Mouse (Mus musculus): ENCODE data around the gene Hs1bp3. TPM values are rescaled to one million over a fixed set of nuclear protein-coding genes. Genes with fewer than 3 reads are reported as not detected.

Hs1bp3 gene
- polyA plus RNA-seq, 1 experiment from 2014 or later = 8.9 TPM

DNA sequence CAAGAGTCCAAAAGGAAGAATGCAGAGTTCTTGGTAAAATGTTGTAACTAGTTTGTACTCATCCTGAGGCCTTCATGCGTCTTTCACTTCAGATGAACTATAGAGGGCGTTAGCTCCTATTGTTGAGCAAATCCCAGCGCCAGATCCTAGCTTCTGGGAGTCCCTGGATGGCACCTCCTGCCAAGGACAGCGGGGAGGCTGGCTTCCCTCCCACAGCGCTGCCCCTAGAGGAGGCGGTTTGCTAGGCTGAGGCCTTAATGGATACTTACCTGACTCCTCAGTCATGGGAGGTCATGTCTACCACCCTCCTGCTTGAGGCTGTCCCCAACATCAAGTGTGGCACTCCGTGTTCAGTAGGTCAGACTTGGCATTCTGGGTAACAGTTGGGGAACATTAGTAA, 16.0 kb downstream of the Hs1bp3 start:
- WGBS = 89% methylated on average over 7 of the region's 7 CpGs
- Histone ChIP-seq H3K9ac (ENCODE audit: low read depth, low read length) (no peak overlapping the region), H3K27ac (ENCODE audit: low read length) (no peak overlapping the region), H3K36me3 (ENCODE audit: control insufficient read depth, insufficient read depth, low read length) (no peaks in the 10 kb centered on the region; the same call in 1 of the 2 replicates), H3K9me3 (replicated peaks; ENCODE audit: control insufficient read depth, low read length, poor library complexity, severe bottlenecking) (no peaks in the 10 kb centered on the region), H3K4me1 (ENCODE audit: control insufficient read depth, insufficient read depth, low read length) (peaks cover 11% of the 10 kb centered on the region; the same call in 1 of the 2 replicates), H3K27me3 (ENCODE audit: control insufficient read depth, insufficient read depth, low read depth, low read length) (no peaks in the 10 kb centered on the region), H3K4me3 (ENCODE audit: low read depth, low read length) (no peak overlapping the region), H3K4me2 (ENCODE audit: low read length) (no peak overlapping the region)
- ATAC-seq = no peak

- no peak overlapping the region; the same call in 1 of the 2 replicates for H3K27ac ChIP-seq (ENCODE audit: low read length)
- ATAC-seq = peak; percentile 12; the same call in 1 of the 2 replicates
- H3K9ac ChIP-seq (ENCODE audit: low read depth, low read length) = peak overlapping the region; percentile 54; the same call in 1 of the 2 replicates
- H3K4me2 ChIP-seq (ENCODE audit: low read length) = no peak overlapping the region
- WGBS = 58% methylated on average over 14 of the region's 14 CpGs
- H3K27me3 ChIP-seq (ENCODE audit: control insufficient read depth, insufficient read depth, low read depth, low read length) = no peaks in the 10 kb centered on the region
- H3K36me3 ChIP-seq (ENCODE audit: control insufficient read depth, insufficient read depth, low read length) = peaks cover 10% of the 10 kb centered on the region; the same call in 1 of the 2 replicates
- peaks cover 10% of the 10 kb centered on the region; the same call in 1 of the 2 replicates for H3K4me1 ChIP-seq (ENCODE audit: control insufficient read depth, insufficient read depth, low read length)
- H3K4me3 ChIP-seq (ENCODE audit: low read depth, low read length) = no peak overlapping the region
- H3K9me3 ChIP-seq (replicated peaks; ENCODE audit: control insufficient read depth, low read length, poor library complexity, severe bottlenecking) = no peaks in the 10 kb centered on the region
Measured at GRCm38 (mm10) chr12:8331489-8332173, 18.4 kb downstream of the Hs1bp3 start.

DNA sequence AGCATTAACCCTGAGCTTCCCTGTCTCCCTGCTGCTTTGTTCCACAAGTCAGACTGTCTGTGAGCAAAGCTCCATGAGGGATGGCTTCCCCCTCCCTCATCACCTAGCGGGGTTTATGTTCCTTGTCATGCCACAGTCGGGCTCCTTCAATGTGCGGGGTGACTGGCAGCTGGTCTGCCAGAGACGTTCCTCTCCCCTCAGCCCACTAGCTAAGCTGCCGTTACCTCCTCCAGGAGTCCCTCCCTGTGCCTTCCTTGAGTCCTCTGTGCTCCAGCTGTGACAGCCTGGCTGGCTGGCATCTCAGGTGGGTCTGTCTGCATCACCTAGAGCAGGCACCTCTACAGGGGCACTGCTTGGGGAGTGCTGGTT, 18.9 kb downstream of the Hs1bp3 start:
- Histone ChIP-seq H3K9ac (ENCODE audit: low read depth, low read length) (peak overlapping the region; percentile 54; the same call in 1 of the 2 replicates), H3K27ac (ENCODE audit: low read length) (no peak overlapping the region), H3K4me2 (ENCODE audit: low read length) (0 out of 2 replicates have a peak overlapping the region, but pooled peaks have one; percentile 20), H3K4me3 (ENCODE audit: low read depth, low read length) (no peak overlapping the region), H3K27me3 (ENCODE audit: control insufficient read depth, insufficient read depth, low read depth, low read length) (no peaks in the 10 kb centered on the region), H3K36me3 (ENCODE audit: control insufficient read depth, insufficient read depth, low read length) (peaks cover 10% of the 10 kb centered on the region; the same call in 1 of the 2 replicates), H3K9me3 (replicated peaks; ENCODE audit: control insufficient read depth, low read length, poor library complexity, severe bottlenecking) (no peaks in the 10 kb centered on the region), H3K4me1 (ENCODE audit: control insufficient read depth, insufficient read depth, low read length) (peaks cover 6% of the 10 kb centered on the region; the same call in 1 of the 2 replicates)
- 47% methylated on average over 5 of the region's 5 CpGs for WGBS
- no peak for ATAC-seq

DNA sequence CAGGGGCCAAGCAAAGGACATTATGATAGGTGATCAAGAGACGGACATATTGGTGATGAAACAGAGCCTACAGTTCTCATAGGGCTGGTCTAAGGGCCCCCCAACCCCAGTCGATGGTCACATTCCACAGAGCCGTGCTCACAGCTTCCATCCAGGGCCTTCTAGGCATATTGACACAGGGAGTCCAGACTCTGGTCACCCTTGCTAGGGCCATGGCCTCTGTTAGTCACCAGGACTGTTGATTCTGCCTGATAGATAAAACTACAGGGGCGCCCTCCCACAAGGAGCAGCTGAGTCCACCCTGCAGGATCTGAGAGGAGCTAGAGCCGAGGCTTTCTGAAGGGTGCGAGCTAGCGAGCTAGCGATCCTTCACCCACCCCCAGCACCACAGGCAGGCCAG, 20.4 kb downstream of the Hs1bp3 start:
- WGBS = 94% methylated on average over 8 of the region's 8 CpGs
- no peak for ATAC-seq
- Histone ChIP-seq H3K27me3 (ENCODE audit: control insufficient read depth, insufficient read depth, low read depth, low read length) (no peaks in the 10 kb centered on the region), H3K4me2 (ENCODE audit: low read length) (no peak overlapping the region), H3K4me3 (ENCODE audit: low read depth, low read length) (no peak overlapping the region), H3K36me3 (ENCODE audit: control insufficient read depth, insufficient read depth, low read length) (peaks cover 10% of the 10 kb centered on the region; the same call in 1 of the 2 replicates), H3K9me3 (replicated peaks; ENCODE audit: control insufficient read depth, low read length, poor library complexity, severe bottlenecking) (no peaks in the 10 kb centered on the region), H3K4me1 (ENCODE audit: control insufficient read depth, insufficient read depth, low read length) (no peaks in the 10 kb centered on the region), H3K27ac (ENCODE audit: low read length) (no peak overlapping the region), H3K9ac (ENCODE audit: low read depth, low read length) (no peak overlapping the region)

GRCm38 (mm10) chr12:8334261-8334660, 21.0 kb downstream of the Hs1bp3 start:
- Histone ChIP-seq H3K36me3 (ENCODE audit: control insufficient read depth, insufficient read depth, low read length) (peaks cover 10% of the 10 kb centered on the region; the same call in 1 of the 2 replicates), H3K4me2 (ENCODE audit: low read length) (no peak overlapping the region), H3K27ac (ENCODE audit: low read length) (no peak overlapping the region), H3K27me3 (ENCODE audit: control insufficient read depth, insufficient read depth, low read depth, low read length) (no peaks in the 10 kb centered on the region), H3K9ac (ENCODE audit: low read depth, low read length) (no peak overlapping the region), H3K4me3 (ENCODE audit: low read depth, low read length) (no peak overlapping the region), H3K4me1 (ENCODE audit: control insufficient read depth, insufficient read depth, low read length) (no peaks in the 10 kb centered on the region), H3K9me3 (replicated peaks; ENCODE audit: control insufficient read depth, low read length, poor library complexity, severe bottlenecking) (no peaks in the 10 kb centered on the region)
- no peak for ATAC-seq
- WGBS = 86% methylated on average over 4 of the region's 4 CpGs

DNA sequence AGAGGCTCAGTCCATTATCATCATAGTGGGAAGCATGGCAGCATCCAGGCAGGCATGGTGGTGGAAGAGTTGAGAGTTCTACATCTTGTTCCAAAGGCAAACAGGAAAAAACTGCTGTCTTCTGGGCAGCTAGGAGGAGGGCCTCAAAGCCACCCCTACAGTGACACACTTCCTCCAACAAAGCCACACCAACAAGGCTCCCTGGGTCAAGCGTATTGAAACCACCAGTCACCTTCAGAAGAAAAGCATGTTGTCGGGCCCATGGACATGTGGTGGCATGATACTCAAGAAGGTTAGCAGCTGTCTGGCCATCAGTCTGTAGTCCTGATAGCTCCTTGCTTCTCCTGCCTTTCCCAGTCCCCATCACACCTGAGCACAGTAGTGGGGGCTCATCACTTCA, 22.3 kb downstream of the Hs1bp3 start:
- Histone ChIP-seq H3K4me2 (ENCODE audit: low read length) (no peak overlapping the region), H3K27me3 (ENCODE audit: control insufficient read depth, insufficient read depth, low read depth, low read length) (no peaks in the 10 kb centered on the region), H3K9ac (ENCODE audit: low read depth, low read length) (no peak overlapping the region), H3K9me3 (replicated peaks; ENCODE audit: control insufficient read depth, low read length, poor library complexity, severe bottlenecking) (no peaks in the 10 kb centered on the region), H3K4me3 (ENCODE audit: low read depth, low read length) (no peak overlapping the region), H3K36me3 (ENCODE audit: control insufficient read depth, insufficient read depth, low read length) (peaks cover 13% of the 10 kb centered on the region; the same call in 1 of the 2 replicates), H3K4me1 (ENCODE audit: control insufficient read depth, insufficient read depth, low read length) (no peaks in the 10 kb centered on the region; the same call in 1 of the 2 replicates), H3K27ac (ENCODE audit: low read length) (no peak overlapping the region)
- ATAC-seq = no peak
- WGBS = 96% methylated on average over 2 of the region's 2 CpGs

- H3K36me3 ChIP-seq (ENCODE audit: control insufficient read depth, insufficient read depth, low read length) = peaks cover 13% of the 10 kb centered on the region; the same call in 1 of the 2 replicates
- 87% methylated on average over 10 of the region's 10 CpGs for WGBS
- H3K4me2 ChIP-seq (ENCODE audit: low read length) = no peak overlapping the region
- no peaks in the 10 kb centered on the region for H3K9me3 ChIP-seq (replicated peaks; ENCODE audit: control insufficient read depth, low read length, poor library complexity, severe bottlenecking)
- no peak overlapping the region for H3K4me3 ChIP-seq (ENCODE audit: low read depth, low read length)
- no peak for ATAC-seq
- no peaks in the 10 kb centered on the region for H3K27me3 ChIP-seq (ENCODE audit: control insufficient read depth, insufficient read depth, low read depth, low read length)
- no peaks in the 10 kb centered on the region; the same call in 1 of the 2 replicates for H3K4me1 ChIP-seq (ENCODE audit: control insufficient read depth, insufficient read depth, low read length)
- no peak overlapping the region for H3K9ac ChIP-seq (ENCODE audit: low read depth, low read length)
- H3K27ac ChIP-seq (ENCODE audit: low read length) = no peak overlapping the region
Measured at GRCm38 (mm10) chr12:8336601-8337285, 23.5 kb downstream of the Hs1bp3 start.

DNA sequence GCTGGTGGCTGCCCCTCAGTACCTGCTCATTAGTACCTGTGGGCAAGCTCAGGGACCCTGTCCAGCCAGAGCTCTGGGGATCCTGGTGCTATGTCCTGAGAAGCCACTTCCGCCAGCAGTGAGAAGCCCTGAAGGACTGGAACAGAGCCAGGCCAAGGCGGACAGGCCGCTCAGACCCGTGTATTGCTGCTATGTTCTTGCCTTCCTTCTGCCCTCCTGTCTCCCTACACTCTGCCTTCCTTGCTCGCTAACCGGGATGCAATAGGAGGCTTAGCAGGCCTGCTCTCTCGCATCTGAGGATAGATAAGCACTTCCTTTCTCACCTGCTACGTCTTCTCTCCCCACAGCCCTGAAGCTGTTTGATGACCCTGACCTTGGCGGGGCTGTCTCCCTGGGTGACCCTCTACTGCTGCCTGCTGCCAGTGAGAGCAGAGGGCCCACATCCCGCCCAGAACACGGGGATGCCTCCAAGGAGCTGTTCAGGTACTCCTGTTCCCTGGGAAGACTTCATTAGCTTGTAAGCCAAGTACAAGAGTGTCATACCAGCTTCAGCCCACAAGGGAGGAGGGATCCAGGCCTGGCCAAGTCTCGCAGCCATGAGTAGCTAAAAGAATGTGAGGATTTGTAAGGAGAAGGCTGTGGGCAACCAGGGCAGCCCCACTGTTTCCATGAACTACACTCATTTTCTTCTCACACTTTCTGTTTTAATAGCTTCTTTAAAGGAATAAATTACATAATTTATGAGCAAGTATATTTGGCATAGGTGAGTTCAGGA, 24.2 kb downstream of the Hs1bp3 start:
- no peak overlapping the region for H3K4me3 ChIP-seq (ENCODE audit: low read depth, low read length)
- no peaks in the 10 kb centered on the region for H3K27me3 ChIP-seq (ENCODE audit: control insufficient read depth, insufficient read depth, low read depth, low read length)
- H3K4me1 ChIP-seq (ENCODE audit: control insufficient read depth, insufficient read depth, low read length) = no peaks in the 10 kb centered on the region; the same call in 1 of the 2 replicates
- no peak for ATAC-seq
- H3K27ac ChIP-seq (ENCODE audit: low read length) = no peak overlapping the region
- H3K36me3 ChIP-seq (ENCODE audit: control insufficient read depth, insufficient read depth, low read length) = peaks cover 15% of the 10 kb centered on the region
- WGBS = 74% methylated on average over 12 of the region's 12 CpGs
- no peaks in the 10 kb centered on the region for H3K9me3 ChIP-seq (replicated peaks; ENCODE audit: control insufficient read depth, low read length, poor library complexity, severe bottlenecking)
- no peak overlapping the region for H3K4me2 ChIP-seq (ENCODE audit: low read length)
- H3K9ac ChIP-seq (ENCODE audit: low read depth, low read length) = no peak overlapping the region

Data from midbrain, embryonic 16.5 days (tissue).